Mouse (Mus musculus): ENCODE results near the gene Pard3. TPM values are rescaled to one million over a fixed set of nuclear protein-coding genes. Genes with fewer than 3 reads are reported as not detected.

The Pard3 gene
- polyA plus RNA-seq, 1 experiment from 2014 or later: 16.1 TPM

GRCm38 (mm10) chr8:127378994-127379858 is 315.5 kb downstream of the Pard3 start:
- Histone ChIP-seq H3K9me3 (replicated peaks) (no peaks in the 10 kb centered on the region), H3K27me3 (replicated peaks) (no peaks in the 10 kb centered on the region), H3K9ac (replicated peaks) (no peak overlapping the region; the same call in 1 of the 2 replicates), H3K4me2 (no peak overlapping the region), H3K4me3 (replicated peaks) (no peak overlapping the region), H3K36me3 (peaks cover 10% of the 10 kb centered on the region), H3K27ac (replicated peaks) (peak overlapping the region; percentile 49), H3K4me1 (peaks cover 9% of the 10 kb centered on the region)
- 28% methylated on average over 11 of the region's 11 CpGs for WGBS
- ATAC-seq (ENCODE audit: low FRiP score): peak; percentile 59; the same call in 1 of the 2 replicates

- Histone ChIP-seq H3K4me2 (no peak overlapping the region), H3K4me3 (replicated peaks) (no peak overlapping the region), H3K4me1 (peaks cover 9% of the 10 kb centered on the region), H3K27ac (replicated peaks) (no peak overlapping the region), H3K9me3 (replicated peaks) (no peaks in the 10 kb centered on the region), H3K27me3 (replicated peaks) (no peaks in the 10 kb centered on the region), H3K9ac (replicated peaks) (no peak overlapping the region), H3K36me3 (peaks cover 10% of the 10 kb centered on the region)
- ATAC-seq (ENCODE audit: low FRiP score): no peak
- 88% methylated on average over 3 of the region's 3 CpGs for WGBS
Measured at GRCm38 (mm10) chr8:127381259-127381658, 317.6 kb downstream of the Pard3 start.

- H3K9me3 ChIP-seq (replicated peaks): no peaks in the 10 kb centered on the region
- H3K9ac ChIP-seq (replicated peaks): no peak overlapping the region
- H3K4me1 ChIP-seq: no peaks in the 10 kb centered on the region
- no peak overlapping the region for H3K4me3 ChIP-seq (replicated peaks)
- H3K27me3 ChIP-seq (replicated peaks): no peaks in the 10 kb centered on the region
- no peak for ATAC-seq (ENCODE audit: low FRiP score)
- no peak overlapping the region for H3K4me2 ChIP-seq
- no peak overlapping the region for H3K27ac ChIP-seq (replicated peaks)
- peaks cover 16% of the 10 kb centered on the region for H3K36me3 ChIP-seq
Measured at GRCm38 (mm10) chr8:127392700-127393099, 329.0 kb downstream of the Pard3 start.

- H3K36me3 ChIP-seq: peaks cover 9% of the 10 kb centered on the region
- no peak overlapping the region for H3K4me2 ChIP-seq
- H3K27me3 ChIP-seq (replicated peaks): no peaks in the 10 kb centered on the region
- H3K4me1 ChIP-seq: no peaks in the 10 kb centered on the region
- WGBS: 77% methylated on average over 4 of the region's 4 CpGs
- no peak overlapping the region for H3K4me3 ChIP-seq (replicated peaks)
- ATAC-seq (ENCODE audit: low FRiP score): no peak
- no peak overlapping the region for H3K9ac ChIP-seq (replicated peaks)
- no peaks in the 10 kb centered on the region for H3K9me3 ChIP-seq (replicated peaks)
- no peak overlapping the region for H3K27ac ChIP-seq (replicated peaks)
Measured at GRCm38 (mm10) chr8:127395488-127395887, 331.8 kb downstream of the Pard3 start.

GRCm38 (mm10) chr8:127405815-127406214 is 342.1 kb downstream of the Pard3 start:
- peaks cover 4% of the 10 kb centered on the region; the same call in 1 of the 2 replicates for H3K4me1 ChIP-seq
- no peak overlapping the region for H3K9ac ChIP-seq (replicated peaks)
- H3K27ac ChIP-seq (replicated peaks): no peak overlapping the region
- no peak for ATAC-seq (ENCODE audit: low FRiP score)
- no peaks in the 10 kb centered on the region for H3K9me3 ChIP-seq (replicated peaks)
- no peaks in the 10 kb centered on the region for H3K36me3 ChIP-seq
- H3K4me3 ChIP-seq (replicated peaks): no peak overlapping the region
- no peak overlapping the region for H3K4me2 ChIP-seq
- no peaks in the 10 kb centered on the region for H3K27me3 ChIP-seq (replicated peaks)

- H3K36me3 ChIP-seq: no peaks in the 10 kb centered on the region; the same call in 1 of the 2 replicates
- no peak; the same call in 1 of the 2 replicates for ATAC-seq (ENCODE audit: low FRiP score)
- 73% methylated on average over 12 of the region's 12 CpGs for WGBS
Measured at GRCm38 (mm10) chr8:127410606-127411005, 346.9 kb downstream of the Pard3 start.

GRCm38 (mm10) chr8:127411190-127411848 is 347.6 kb downstream of the Pard3 start:
- Histone ChIP-seq H3K9ac (replicated peaks) (no peak overlapping the region), H3K9me3 (replicated peaks) (no peaks in the 10 kb centered on the region), H3K4me2 (no peak overlapping the region), H3K4me3 (replicated peaks) (no peak overlapping the region), H3K4me1 (peaks cover 7% of the 10 kb centered on the region; the same call in 1 of the 2 replicates), H3K36me3 (no peaks in the 10 kb centered on the region; the same call in 1 of the 2 replicates), H3K27ac (replicated peaks) (no peak overlapping the region), H3K27me3 (replicated peaks) (no peaks in the 10 kb centered on the region)
- 44% methylated on average over 4 of the region's 4 CpGs for WGBS
- peak; percentile 57; the same call in 1 of the 2 replicates for ATAC-seq (ENCODE audit: low FRiP score)

More at GRCm38 (mm10) chr8:127410606-127411005, 346.9 kb downstream of the Pard3 start:
- H3K27ac ChIP-seq (replicated peaks): no peak overlapping the region
- H3K4me3 ChIP-seq (replicated peaks): no peak overlapping the region
- no peaks in the 10 kb centered on the region for H3K9me3 ChIP-seq (replicated peaks)
- no peaks in the 10 kb centered on the region for H3K27me3 ChIP-seq (replicated peaks)
- H3K4me2 ChIP-seq: no peak overlapping the region
- H3K9ac ChIP-seq (replicated peaks): no peak overlapping the region
- peaks cover 7% of the 10 kb centered on the region; the same call in 1 of the 2 replicates for H3K4me1 ChIP-seq

- peaks cover 9% of the 10 kb centered on the region for H3K4me1 ChIP-seq
- no peak overlapping the region for H3K4me3 ChIP-seq (replicated peaks)
- WGBS: 19% methylated on average over 7 of the region's 7 CpGs
- H3K9me3 ChIP-seq (replicated peaks): no peaks in the 10 kb centered on the region
- ATAC-seq (ENCODE audit: low FRiP score): no peak
- H3K4me2 ChIP-seq: no peak overlapping the region
- H3K9ac ChIP-seq (replicated peaks): no peak overlapping the region
- H3K27me3 ChIP-seq (replicated peaks): no peaks in the 10 kb centered on the region
- no peak overlapping the region; the same call in 1 of the 2 replicates for H3K27ac ChIP-seq (replicated peaks)
- peaks cover 4% of the 10 kb centered on the region; the same call in 1 of the 2 replicates for H3K36me3 ChIP-seq
Measured at GRCm38 (mm10) chr8:127423021-127423420, 359.3 kb downstream of the Pard3 start.

- Histone ChIP-seq H3K4me1 (peaks cover 9% of the 10 kb centered on the region), H3K9me3 (replicated peaks) (no peaks in the 10 kb centered on the region), H3K4me3 (replicated peaks) (no peak overlapping the region), H3K27me3 (replicated peaks) (no peaks in the 10 kb centered on the region), H3K9ac (replicated peaks) (no peak overlapping the region), H3K36me3 (no peaks in the 10 kb centered on the region), H3K4me2 (no peak overlapping the region), H3K27ac (replicated peaks) (no peak overlapping the region)
- ATAC-seq (ENCODE audit: low FRiP score): 0 out of 2 replicates have a peak, but pooled peaks have one; percentile 24
- 54% methylated on average over 13 of the region's 13 CpGs for WGBS
Measured at GRCm38 (mm10) chr8:127424211-127424916, 360.7 kb downstream of the Pard3 start.

GRCm38 (mm10) chr8:127426857-127427256 is 363.2 kb downstream of the Pard3 start:
- Histone ChIP-seq H3K9me3 (replicated peaks) (no peaks in the 10 kb centered on the region), H3K9ac (replicated peaks) (no peak overlapping the region), H3K4me2 (no peak overlapping the region), H3K36me3 (no peaks in the 10 kb centered on the region), H3K4me3 (replicated peaks) (no peak overlapping the region), H3K27ac (replicated peaks) (no peak overlapping the region; the same call in 1 of the 2 replicates), H3K27me3 (replicated peaks) (no peaks in the 10 kb centered on the region), H3K4me1 (peaks cover 9% of the 10 kb centered on the region)
- no peak for ATAC-seq (ENCODE audit: low FRiP score)
- 63% methylated on average over 5 of the region's 5 CpGs for WGBS

GRCm38 (mm10) chr8:127428004-127428403 is 364.3 kb downstream of the Pard3 start:
- H3K9me3 ChIP-seq (replicated peaks): no peaks in the 10 kb centered on the region
- H3K9ac ChIP-seq (replicated peaks): no peak overlapping the region
- H3K27me3 ChIP-seq (replicated peaks): no peaks in the 10 kb centered on the region
- no peak overlapping the region for H3K4me3 ChIP-seq (replicated peaks)
- no peak overlapping the region for H3K27ac ChIP-seq (replicated peaks)
- H3K36me3 ChIP-seq: no peaks in the 10 kb centered on the region; the same call in 1 of the 2 replicates
- 78% methylated on average over 7 of the region's 7 CpGs for WGBS
- no peak for ATAC-seq (ENCODE audit: low FRiP score)
- H3K4me2 ChIP-seq: no peak overlapping the region
- peaks cover 3% of the 10 kb centered on the region for H3K4me1 ChIP-seq
